Mouse (Mus musculus) heart, adult 2 months (tissue): ENCODE measurements around the gene Gabpb1. TPM values are rescaled to one million over a fixed set of nuclear protein-coding genes. Genes with fewer than 3 reads are reported as not detected.
A peak's percentile ranks its signal among the peaks of the same experiment; 100 is the strongest.

Source experiments
- DNase-seq, 2 experiments: peaks; one replicate each; pipeline ENCODE4 v3.0.0; 2021
- H3K27ac ChIP-seq: fragments of 200-600 bp; 2 replicates; pipeline ENCODE4 v1.8.1; 2022
- H3K27me3 ChIP-seq: fragments of 200-500 bp; 2 replicates; pipeline ENCODE4 v1.6.1; 2012; ENCODE audit warnings: mild to moderate bottlenecking, low read length, inconsistent platforms, mixed read lengths; ENCODE audit not compliant: control insufficient read depth, insufficient read depth
- H3K36me3 ChIP-seq: fragments of 200-500 bp; 2 replicates; pipeline ENCODE4 v1.6.1; 2012; ENCODE audit warnings: low read length, inconsistent platforms; ENCODE audit not compliant: control insufficient read depth, insufficient read depth
- H3K4me1 ChIP-seq: fragments of 200-500 bp; 2 replicates; pipeline ENCODE4 v1.6.1; 2011; ENCODE audit warnings: low read length; ENCODE audit not compliant: control insufficient read depth, insufficient read depth
- H3K4me3 ChIP-seq: fragments of 200-600 bp; 2 replicates; pipeline ENCODE4 v1.8.1; 2022
- H3K79me2 ChIP-seq: fragments of 200-500 bp; replicated peaks from 2 replicates; pipeline ENCODE4 v1.6.1; 2012; ENCODE audit warnings: mild to moderate bottlenecking, inconsistent platforms, low read length, moderate library complexity, mixed read lengths; ENCODE audit not compliant: control insufficient read depth, insufficient read depth
- H3K9ac ChIP-seq: fragments of 200-500 bp; 2 replicates; pipeline ENCODE4 v1.6.1; 2012; ENCODE audit warnings: low read depth, mild to moderate bottlenecking, control low read depth, inconsistent platforms, low read length, mixed read lengths
- CTCF ChIP-seq: fragments of 200-600 bp; IDR thresholded peaks from 2 replicates; pipeline ENCODE4 v1.8.1; 2022; ENCODE audit warnings: antibody characterized with exemption, mild to moderate bottlenecking, moderate library complexity
- EP300 ChIP-seq: fragments of 200-500 bp; IDR thresholded peaks from 2 replicates; pipeline ENCODE4 v1.6.1; 2011; ENCODE audit warnings: low read depth, low read length, control low read depth; ENCODE audit not compliant: insufficient read depth
- POLR2A ChIP-seq: fragments of 200-500 bp; IDR thresholded peaks from 2 replicates; pipeline ENCODE4 v1.6.1; 2011; ENCODE audit warnings: mild to moderate bottlenecking, low read depth, low read length, control low read depth; ENCODE audit not compliant: insufficient read depth
- WGBS: fragments of 180-500 bp; shearing (Covaris S2); methylation state at CpG from one replicate; pipeline ENCODE4 v1.1.7; 2018; 5-methylcytosine and 5-hydroxymethylcytosine counted together
- intact Hi-C: fragments of 180-260 bp; cut with DNase I; formaldehyde crosslinking; loops from one replicate; pipeline ENCODE4 v1.15.1; 2025
- polyA plus RNA-seq: library from polyadenylated mRNA; depleted of rRNA; stranded (reverse); fragments of >200 nt; gene quantifications from 2 replicates; pipeline ENCODE4 v1.2.3, GENCODE M21; 2012
- total RNA-seq, 2 experiments: library from RNA; stranded (reverse); gene quantifications; 2 replicates each; pipeline ENCODE4 v1.2.3; 2021

Gene Gabpb1
- total and polyA plus RNA-seq, 3 experiments = 5.8 to 13.1 (median 10.6) TPM

GRCm38 (mm10) chr2:126695285-126695684 lies 19.1 kb upstream of the Gabpb1 start:
- intact Hi-C loops = no loop called here
- Histone ChIP-seq H3K4me1 (no peaks in the 10 kb centered on the region), H3K27ac (no peak overlapping the region; the same call in 1 of the 2 replicates), H3K9ac (no peak overlapping the region), H3K27me3 (0 out of 2 replicates have a peak, but pooled peaks cover 1% of the 10 kb centered on the region), H3K79me2 (no peaks in the 10 kb centered on the region), H3K4me3 (no peak overlapping the region), H3K36me3 (no peaks in the 10 kb centered on the region)
- 71% methylated on average over 6 of the region's 6 CpGs for WGBS
- TF ChIP-seq CTCF (no peak), EP300 (no peak), POLR2A (no peak)
- peak in 1 of 2 experiments; percentile 8 for DNase-seq

DNA sequence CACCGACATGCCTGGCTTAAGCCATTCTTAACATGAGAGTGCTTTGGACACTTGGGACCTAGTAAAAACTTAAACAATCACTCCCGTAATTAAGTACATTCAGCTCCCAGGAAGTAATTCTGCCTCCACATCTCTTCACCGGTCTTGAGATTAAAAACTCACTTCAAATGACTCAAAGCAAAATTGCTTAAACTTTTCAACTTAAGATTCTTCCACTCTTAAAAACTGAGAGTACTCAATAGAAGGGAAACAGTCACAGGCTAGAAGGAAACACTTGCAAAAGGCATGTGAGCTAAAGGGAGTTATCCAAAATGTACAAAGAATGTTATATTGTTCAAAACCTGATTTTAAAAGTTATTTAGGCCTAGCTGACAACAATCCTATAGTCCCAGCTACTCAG lies 15.2 kb upstream of the Gabpb1 start:
- Histone ChIP-seq H3K9ac (no peak overlapping the region), H3K27me3 (0 out of 2 replicates have a peak, but pooled peaks cover 1% of the 10 kb centered on the region), H3K79me2 (no peaks in the 10 kb centered on the region), H3K4me3 (no peak overlapping the region), H3K27ac (no peak overlapping the region), H3K36me3 (no peaks in the 10 kb centered on the region), H3K4me1 (no peaks in the 10 kb centered on the region)
- 75% methylated on average over 3 of the region's 3 CpGs for WGBS
- intact Hi-C loops = no loop called here
- no peak for DNase-seq
- TF ChIP-seq CTCF (no peak), POLR2A (no peak), EP300 (no peak)

GRCm38 (mm10) chr2:126682937-126683336 lies 6.8 kb upstream of the Gabpb1 start:
- WGBS = 45% methylated on average over 1 of the region's 1 CpGs
- intact Hi-C loops = no loop called here
- no peak overlapping the region for H3K9ac ChIP-seq
- H3K27me3 ChIP-seq = no peaks in the 10 kb centered on the region
- TF ChIP-seq POLR2A (no peak), EP300 (no peak), CTCF (no peak)
- H3K36me3 ChIP-seq = peaks cover 15% of the 10 kb centered on the region
- H3K27ac ChIP-seq = peak overlapping the region; percentile 72
- no peaks in the 10 kb centered on the region for H3K79me2 ChIP-seq
- H3K4me3 ChIP-seq = no peak overlapping the region
- DNase-seq = no peak
- H3K4me1 ChIP-seq = peaks cover 10% of the 10 kb centered on the region

DNA sequence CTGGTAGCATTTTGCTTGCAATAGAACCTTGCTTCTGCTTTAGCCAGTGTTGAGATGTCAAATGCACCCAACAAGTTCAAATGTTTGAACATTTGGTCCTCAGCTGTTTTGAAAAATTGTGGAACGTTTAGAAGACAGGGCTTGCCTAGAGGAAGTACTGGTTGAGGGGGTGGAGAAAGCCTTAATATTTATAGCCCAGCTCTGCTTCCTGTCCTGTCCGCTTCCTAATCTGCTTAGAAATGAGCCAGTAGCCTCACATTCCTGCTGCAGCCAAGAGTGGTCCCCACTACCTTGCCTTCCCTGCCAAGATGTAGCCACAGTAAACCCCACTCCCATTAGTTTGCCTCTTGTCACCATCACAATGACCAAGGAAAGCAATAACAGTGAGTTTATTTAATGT lies 6.2 kb upstream of the Gabpb1 start:
- Histone ChIP-seq H3K36me3 (peaks cover 17% of the 10 kb centered on the region), H3K79me2 (peaks cover 2% of the 10 kb centered on the region), H3K4me1 (peaks cover 13% of the 10 kb centered on the region), H3K4me3 (peak overlapping the region; percentile 10), H3K9ac (no peak overlapping the region), H3K27me3 (no peaks in the 10 kb centered on the region), H3K27ac (peak overlapping the region; percentile 72)
- TF ChIP-seq POLR2A = peak; percentile 62; the same call in 1 of the 2 replicates
- no peak for TF ChIP-seq CTCF
- DNase-seq = peak; percentile 27 to 29
- intact Hi-C loops = no loop called here
- WGBS = 13% methylated on average over 2 of the region's 2 CpGs

DNA sequence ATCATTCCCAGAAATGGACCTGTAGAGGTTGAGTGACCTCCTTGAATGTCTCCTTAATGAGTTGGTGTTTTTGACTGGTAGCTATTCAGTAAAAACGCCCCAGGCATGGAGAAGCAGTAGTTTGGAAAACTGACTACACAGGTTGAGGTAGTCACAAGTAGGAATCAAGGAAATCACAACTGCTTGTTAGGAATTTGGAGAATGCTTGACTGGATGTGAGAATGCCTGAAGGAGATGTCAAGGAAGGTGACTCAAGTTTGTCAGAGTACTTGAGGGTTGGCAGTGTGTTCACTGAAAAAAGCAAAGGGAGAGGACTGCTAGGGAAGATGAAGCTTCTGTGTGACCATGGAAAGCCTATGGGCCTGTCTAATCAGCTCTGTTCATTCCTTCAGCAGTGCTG lies 1.2 kb upstream of the Gabpb1 start:
- peaks cover 5% of the 10 kb centered on the region for H3K79me2 ChIP-seq
- no peak overlapping the region for H3K4me3 ChIP-seq
- intact Hi-C loops = no loop called here
- no peak overlapping the region for H3K9ac ChIP-seq
- DNase-seq = no peak
- WGBS = 83% methylated on average over 1 of the region's 1 CpGs
- peaks cover 8% of the 10 kb centered on the region for H3K4me1 ChIP-seq
- no peak overlapping the region for H3K27ac ChIP-seq
- peaks cover 31% of the 10 kb centered on the region for H3K36me3 ChIP-seq
- H3K27me3 ChIP-seq = no peaks in the 10 kb centered on the region
- TF ChIP-seq POLR2A = no peak
- no peak for TF ChIP-seq CTCF
- TF ChIP-seq EP300 = no peak

DNA sequence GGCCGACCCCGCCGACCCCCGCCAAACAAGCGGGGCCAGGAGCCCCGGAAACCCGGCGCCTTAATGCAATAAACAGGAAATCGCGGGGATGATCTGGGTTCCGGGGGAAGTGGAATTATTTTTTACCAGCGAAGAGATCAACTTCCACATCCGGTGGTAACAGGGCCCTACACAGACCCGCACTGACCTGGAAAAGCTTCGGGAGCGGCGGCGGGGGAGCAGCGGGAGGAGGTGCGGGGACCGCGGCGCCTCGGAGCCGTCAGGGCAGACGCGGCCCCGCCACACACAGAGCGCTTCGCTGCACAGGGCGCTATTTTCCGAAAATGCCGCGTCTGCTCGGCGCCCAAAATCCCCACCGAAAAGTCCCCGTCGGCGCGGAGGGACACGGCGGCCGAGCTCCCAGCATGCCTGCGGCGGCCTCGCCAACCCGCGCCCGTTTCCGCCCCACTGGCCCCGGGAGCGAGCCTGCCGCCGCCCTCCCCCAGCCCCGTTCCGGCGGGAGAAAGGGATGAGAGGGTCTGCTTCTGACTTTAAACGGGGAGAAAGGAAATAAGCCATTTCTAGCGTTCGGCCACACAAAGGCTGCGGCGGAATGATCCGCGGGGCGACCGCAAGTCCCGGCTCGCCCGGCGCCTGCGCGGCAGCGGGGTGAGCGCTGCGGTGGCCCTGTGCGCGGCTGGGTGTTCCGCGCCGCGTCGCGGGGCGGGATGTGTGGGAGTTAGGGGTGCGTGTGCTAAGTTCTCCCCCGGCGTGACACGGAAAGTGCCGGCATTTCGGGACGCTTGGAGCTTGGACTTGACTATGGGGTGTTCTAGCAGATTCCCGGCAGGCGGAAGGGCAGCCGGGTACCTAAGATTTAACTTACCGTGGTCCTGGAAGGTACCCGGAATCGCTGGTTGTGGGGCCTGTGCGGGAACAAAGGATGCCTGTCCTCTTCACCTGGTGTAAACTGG lies 692 bp downstream of the Gabpb1 start:
- Histone ChIP-seq H3K79me2 (peaks cover 5% of the 10 kb centered on the region), H3K4me3 (peak overlapping the region; percentile 91), H3K27me3 (no peaks in the 10 kb centered on the region), H3K36me3 (peaks cover 26% of the 10 kb centered on the region), H3K9ac (peak overlapping the region; percentile 99), H3K27ac (peak overlapping the region; percentile 100), H3K4me1 (peaks cover 7% of the 10 kb centered on the region)
- TF ChIP-seq POLR2A (peak; percentile 87), EP300 (no peak)
- intact Hi-C loops = loop anchor here (1.0 kb wide), 1 partner anchor 32 kb away; the partner anchor contains the start of gene Usp8
- DNase-seq = peak; percentile 93 to 94
- under 1% methylated on average over 99 of the region's 99 CpGs for WGBS
